Mouse (Mus musculus) cortical plate, adult 2 months (tissue): Measurements from ENCODE around the gene Hoxa5. TPM values are rescaled to one million over a fixed set of nuclear protein-coding genes. Genes with fewer than 3 reads are reported as not detected.

Experiments
- H3K27ac ChIP-seq: fragments of 200-500 bp; 2 replicates; pipeline ENCODE4 v1.5.1; 2012; ENCODE audit warnings: low read length, control low read depth, inconsistent platforms; ENCODE audit not compliant: insufficient read depth
- H3K4me1 ChIP-seq: fragments of 200-500 bp; 2 replicates; pipeline ENCODE4 v1.6.1; 2011; ENCODE audit warnings: low read length; ENCODE audit not compliant: control insufficient read depth, insufficient read depth
- H3K4me3 ChIP-seq: fragments of 200-500 bp; 2 replicates; pipeline ENCODE4 v1.5.1; 2011; ENCODE audit warnings: mild to moderate bottlenecking, low read length, control low read depth; ENCODE audit not compliant: insufficient read depth
- CTCF ChIP-seq: fragments of 200-500 bp; IDR thresholded peaks from 2 replicates; pipeline ENCODE4 v1.5.1; 2011; ENCODE audit warnings: mild to moderate bottlenecking, control low read depth, low read length; ENCODE audit not compliant: insufficient read depth; ENCODE audit errors: extremely low read depth
- POLR2A ChIP-seq: fragments of 200-500 bp; IDR thresholded peaks from 2 replicates; pipeline ENCODE4 v1.6.1; 2011; ENCODE audit warnings: mild to moderate bottlenecking, low read length, control low read depth; ENCODE audit not compliant: insufficient read depth; ENCODE audit errors: extremely low read depth
- polyA plus RNA-seq: library from polyadenylated mRNA; depleted of rRNA; stranded (reverse); fragments of >200 nt; gene quantifications from 2 replicates; pipeline ENCODE4 v1.2.3, GENCODE M21; 2012

Gene Hoxa5
- polyA plus RNA-seq, 1 experiment: not detected

DNA sequence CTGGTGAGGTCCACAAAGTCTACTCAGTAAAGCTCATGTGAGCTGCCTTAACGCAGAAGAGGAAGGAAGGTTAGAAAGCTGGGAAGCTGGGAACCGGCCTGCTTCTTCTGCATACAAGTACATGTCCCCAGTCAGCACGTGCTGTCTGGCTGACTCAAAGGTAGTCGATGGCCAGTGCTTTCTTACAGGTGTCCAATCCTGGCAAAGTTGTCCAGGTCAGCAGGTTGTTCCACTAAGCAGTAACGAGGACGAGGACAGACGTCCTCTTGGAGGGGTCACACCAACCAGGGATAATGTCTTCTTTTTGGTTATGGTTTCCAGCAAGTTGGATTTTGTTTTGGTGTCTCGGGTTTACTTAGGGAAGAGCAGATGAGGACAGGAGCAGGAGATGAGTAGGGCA lies 14.5 kb downstream of the Hoxa5 start:
- no peak overlapping the region for H3K4me3 ChIP-seq
- H3K27ac ChIP-seq: no peak overlapping the region
- TF ChIP-seq CTCF: no peak
- no peak for TF ChIP-seq POLR2A
- H3K4me1 ChIP-seq: no peaks in the 10 kb centered on the region

DNA sequence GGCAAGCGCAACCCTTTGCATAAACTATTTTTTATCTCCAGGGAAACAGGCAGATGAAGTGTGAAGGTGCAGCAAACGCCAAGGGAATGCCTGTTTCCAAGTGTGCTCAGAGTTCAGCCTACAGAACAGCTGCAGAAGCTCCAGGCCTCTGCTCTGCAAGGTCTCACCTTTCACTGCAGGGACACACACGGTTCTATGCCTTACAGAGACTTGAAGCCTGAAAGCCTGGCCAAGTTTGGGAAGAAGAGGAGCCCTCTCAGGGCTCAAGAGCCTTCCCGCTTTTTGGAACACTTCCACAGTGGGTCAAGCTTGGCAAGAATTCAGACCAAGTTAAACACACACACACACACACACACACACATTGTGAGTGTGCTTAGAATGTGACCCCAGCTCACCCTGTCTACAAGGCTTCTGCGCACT lies 15.2 kb downstream of the Hoxa5 start:
- H3K27ac ChIP-seq: no peak overlapping the region
- H3K4me1 ChIP-seq: no peaks in the 10 kb centered on the region
- TF ChIP-seq POLR2A: no peak
- no peak for TF ChIP-seq CTCF
- no peak overlapping the region for H3K4me3 ChIP-seq

- no peak for TF ChIP-seq POLR2A
- TF ChIP-seq CTCF: no peak
- no peaks in the 10 kb centered on the region for H3K4me1 ChIP-seq
- no peak overlapping the region for H3K4me3 ChIP-seq
- H3K27ac ChIP-seq: no peak overlapping the region
These were observed 17.9 kb downstream of the Hoxa5 start for GRCm38 (mm10) chr6:52186500-52186899.

DNA sequence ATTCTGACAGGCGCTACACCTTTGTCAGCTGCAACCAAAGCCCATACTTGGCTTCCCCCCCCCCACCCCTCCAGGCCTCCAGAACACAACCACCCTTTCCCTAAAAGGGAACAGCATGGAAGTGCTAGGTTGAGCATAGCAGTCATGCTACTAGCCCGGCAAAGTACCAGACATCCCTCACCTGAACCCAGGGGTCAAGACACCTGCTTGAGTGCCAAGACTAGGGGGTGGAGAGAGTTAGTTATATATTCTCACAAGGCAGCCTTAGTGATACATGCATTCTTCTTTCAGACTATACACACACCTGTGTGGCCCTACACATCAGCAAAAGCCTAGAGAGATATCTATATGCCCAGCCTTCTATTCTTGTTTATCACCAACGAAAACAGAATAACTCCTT lies 18.6 kb downstream of the Hoxa5 start:
- no peak for TF ChIP-seq CTCF
- TF ChIP-seq POLR2A: no peak
- Histone ChIP-seq H3K4me1 (no peaks in the 10 kb centered on the region), H3K4me3 (no peak overlapping the region), H3K27ac (no peak overlapping the region)

- Histone ChIP-seq H3K4me3 (no peak overlapping the region), H3K27ac (no peak overlapping the region), H3K4me1 (no peaks in the 10 kb centered on the region)
- TF ChIP-seq POLR2A (no peak), CTCF (no peak)
These were observed 19.2 kb downstream of the Hoxa5 start for GRCm38 (mm10) chr6:52185222-52185621.

DNA sequence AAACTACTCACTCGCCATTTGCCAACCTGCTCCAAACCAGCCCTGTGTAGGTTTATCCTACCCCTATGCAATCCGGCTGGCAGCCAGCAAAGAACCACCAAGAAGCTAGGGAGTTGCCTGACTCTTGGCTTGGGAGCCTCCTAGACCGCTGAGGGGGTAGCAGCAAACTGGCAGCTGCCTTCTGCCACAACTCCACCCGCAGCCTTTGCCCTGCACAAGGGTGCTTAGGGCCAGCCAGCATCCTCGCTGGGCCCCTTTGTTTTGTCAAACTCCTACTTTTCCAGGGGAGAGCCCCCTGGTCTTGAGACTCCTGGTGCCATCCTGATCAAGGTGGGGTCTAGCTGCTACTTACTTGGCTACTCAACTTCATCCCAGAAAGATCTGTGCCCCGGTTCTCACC lies 19.7 kb downstream of the Hoxa5 start:
- TF ChIP-seq POLR2A: no peak
- no peak for TF ChIP-seq CTCF

DNA sequence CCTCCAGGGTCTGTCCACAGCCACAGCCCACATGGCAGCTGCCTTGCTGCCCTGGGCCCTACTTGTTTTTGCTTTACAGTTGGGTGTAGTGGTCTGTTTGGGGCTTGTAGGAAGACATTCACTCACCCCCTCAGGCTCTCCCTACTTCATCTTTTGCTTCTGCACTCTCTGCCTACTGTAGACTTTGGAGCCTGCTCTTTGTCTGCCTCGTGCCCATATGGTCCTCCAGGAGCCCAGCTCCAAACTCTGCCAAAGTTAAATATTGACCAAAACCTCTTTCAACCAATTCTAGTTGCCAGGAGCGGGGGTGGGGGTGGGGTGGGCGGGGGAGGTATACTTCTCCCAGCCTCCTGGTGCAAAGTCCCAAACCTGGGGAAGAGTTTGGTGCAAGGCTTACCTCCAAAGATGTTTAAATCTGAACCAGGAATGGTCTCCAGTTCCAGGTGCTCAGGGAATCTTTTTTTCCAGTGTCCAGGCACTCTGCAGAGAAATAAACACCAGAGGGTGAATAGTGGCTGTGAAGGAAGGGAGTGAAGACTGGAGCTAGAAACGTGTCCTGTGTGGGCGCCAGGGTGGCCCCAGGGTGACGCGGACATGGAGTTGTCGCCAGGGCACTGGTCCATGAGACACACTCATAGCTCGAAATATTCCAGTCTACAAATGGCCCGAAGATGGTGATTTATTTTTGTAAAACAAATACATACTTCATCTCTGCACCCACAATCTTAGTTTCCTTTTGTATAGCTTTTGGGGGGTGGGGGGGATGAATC lies 20.9 kb downstream of the Hoxa5 start:
- no peak overlapping the region for H3K27ac ChIP-seq
- no peaks in the 10 kb centered on the region for H3K4me1 ChIP-seq
- no peak overlapping the region for H3K4me3 ChIP-seq
- TF ChIP-seq POLR2A (no peak), CTCF (no peak)

More for the DNA sequence above, 19.7 kb downstream of the Hoxa5 start:
- H3K27ac ChIP-seq: no peak overlapping the region
- H3K4me1 ChIP-seq: no peaks in the 10 kb centered on the region
- H3K4me3 ChIP-seq: no peak overlapping the region

GRCm38 (mm10) chr6:52182793-52183192 lies 21.6 kb downstream of the Hoxa5 start:
- no peak overlapping the region for H3K27ac ChIP-seq
- H3K4me3 ChIP-seq: no peak overlapping the region
- no peaks in the 10 kb centered on the region for H3K4me1 ChIP-seq
- no peak for TF ChIP-seq POLR2A
- TF ChIP-seq CTCF: no peak

GRCm38 (mm10) chr6:52182030-52182429 lies 22.4 kb downstream of the Hoxa5 start:
- Histone ChIP-seq H3K27ac (no peak overlapping the region), H3K4me1 (no peaks in the 10 kb centered on the region), H3K4me3 (no peak overlapping the region)
- no peak for TF ChIP-seq POLR2A
- no peak for TF ChIP-seq CTCF

GRCm38 (mm10) chr6:52180726-52181125 lies 23.7 kb downstream of the Hoxa5 start:
- Histone ChIP-seq H3K4me3 (no peak overlapping the region), H3K4me1 (no peaks in the 10 kb centered on the region), H3K27ac (no peak overlapping the region)
- no peak for TF ChIP-seq POLR2A
- TF ChIP-seq CTCF: no peak
